Mouse (Mus musculus) small intestine, adult 2 months (tissue): ENCODE measurements around the gene Snrpd2. TPM values are rescaled to one million over a fixed set of nuclear protein-coding genes. Genes with fewer than 3 reads are reported as not detected.

Experiments used
- H3K27ac ChIP-seq: fragments of 200-500 bp; 2 replicates; pipeline ENCODE4 v1.5.1; 2012; ENCODE audit warnings: low read depth, low read length, control low read depth, inconsistent platforms; ENCODE audit not compliant: insufficient read depth
- H3K27me3 ChIP-seq: fragments of 200-500 bp; 2 replicates; pipeline ENCODE4 v1.6.1; 2012; ENCODE audit warnings: mild to moderate bottlenecking, moderate library complexity, low read length, inconsistent platforms; ENCODE audit not compliant: control insufficient read depth, insufficient read depth
- H3K36me3 ChIP-seq: fragments of 200-500 bp; 2 replicates; pipeline ENCODE4 v1.6.1; 2012; ENCODE audit warnings: mild to moderate bottlenecking, low read length, control low read depth, inconsistent platforms; ENCODE audit not compliant: control insufficient read depth, insufficient read depth
- H3K4me1 ChIP-seq: fragments of 200-500 bp; 2 replicates; pipeline ENCODE4 v1.6.1; 2012; ENCODE audit warnings: low read length, inconsistent platforms, mixed read lengths; ENCODE audit not compliant: control insufficient read depth, insufficient read depth, insufficient read length
- H3K4me3 ChIP-seq: fragments of 200-500 bp; 2 replicates; pipeline ENCODE4 v1.5.1; 2012; ENCODE audit warnings: low read depth, mild to moderate bottlenecking, control low read depth, inconsistent platforms, low read length, moderate library complexity
- CTCF ChIP-seq: fragments of 200-500 bp; IDR thresholded peaks from 2 replicates; pipeline ENCODE4 v1.5.1; 2012; ENCODE audit warnings: low read depth, mild to moderate bottlenecking, control low read depth, inconsistent platforms, low read length, moderate library complexity, mixed read lengths; ENCODE audit not compliant: insufficient replicate concordance, insufficient read length; ENCODE audit errors: extremely low read depth
- POLR2A ChIP-seq: fragments of 200-500 bp; IDR thresholded peaks from 2 replicates; pipeline ENCODE4 v1.6.1; 2012; ENCODE audit warnings: low read depth, mild to moderate bottlenecking, control low read depth, inconsistent platforms, low read length, moderate library complexity
- WGBS: fragments of 180-500 bp; shearing (Covaris S2); methylation state at CpG from one replicate; pipeline ENCODE4 v1.1.7; 2018; 5-methylcytosine and 5-hydroxymethylcytosine counted together
- polyA plus RNA-seq: library from polyadenylated mRNA; depleted of rRNA; stranded (reverse); fragments of >200 nt; gene quantifications from 2 replicates; pipeline ENCODE4 v1.2.3, GENCODE M21; 2012

The Snrpd2 gene
- polyA plus RNA-seq, 1 experiment = 25.8 TPM

DNA sequence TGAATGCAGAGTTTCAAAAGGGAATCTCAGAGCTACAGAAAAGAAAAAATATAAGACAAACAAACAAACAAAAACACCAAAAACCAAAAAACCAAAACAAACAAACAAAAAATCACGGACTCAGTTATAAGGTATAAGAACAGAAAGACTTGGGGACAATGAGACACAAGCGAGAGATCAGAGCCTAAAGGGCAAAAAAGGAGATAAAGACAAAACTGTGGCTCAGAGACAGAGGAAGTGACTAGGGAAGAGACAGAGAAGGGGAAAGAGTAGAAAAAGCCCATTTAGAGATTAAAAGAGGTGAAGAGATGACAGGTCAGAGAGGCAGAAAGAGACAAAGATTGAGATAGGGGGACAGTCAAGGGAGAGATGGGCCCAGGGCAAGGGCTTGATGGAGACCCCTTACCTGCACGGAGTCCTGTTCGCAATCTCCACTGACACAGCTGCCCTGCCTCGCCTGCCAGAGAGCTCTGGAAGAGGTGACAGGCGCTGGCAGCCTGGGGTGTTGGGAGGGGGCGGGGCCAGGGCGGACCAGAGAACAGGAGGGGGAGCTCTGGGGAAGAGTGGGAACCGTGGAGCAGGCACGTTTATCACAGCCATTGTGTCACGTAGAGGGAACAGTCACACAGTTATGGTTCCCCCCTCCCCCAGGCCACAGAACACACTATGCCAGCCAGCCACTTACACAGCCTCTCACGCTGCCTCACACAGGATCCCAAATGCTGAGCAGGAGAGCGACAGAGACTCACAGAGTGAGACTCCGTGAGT is 16.3 kb downstream of the Snrpd2 start, which contains the start of gene Gipr:
TSS of gene Gipr (minus strand) at position 472 of the 768 bp plus-strand sequence.
- no peak for TF ChIP-seq CTCF
- TF ChIP-seq POLR2A = no peak
- H3K27me3 ChIP-seq = no peaks in the 10 kb centered on the region; the same call in 1 of the 2 replicates
- H3K4me3 ChIP-seq = no peak within 1 kb of the TSS
- 10% methylated on average over 14 of the region's 14 CpGs for WGBS
- no peaks in the 10 kb centered on the region for H3K36me3 ChIP-seq
- H3K27ac ChIP-seq = no peak within 1 kb of the TSS
- H3K4me1 ChIP-seq = peaks cover 7% of the 10 kb centered on the region

GRCm38 (mm10) chr7:19166990-19167389 is 17.5 kb downstream of the Snrpd2 start:
- no peaks in the 10 kb centered on the region for H3K36me3 ChIP-seq
- WGBS = 86% methylated on average over 3 of the region's 3 CpGs
- H3K4me1 ChIP-seq = peaks cover 7% of the 10 kb centered on the region
- H3K27ac ChIP-seq = no peak overlapping the region
- no peaks in the 10 kb centered on the region; the same call in 1 of the 2 replicates for H3K27me3 ChIP-seq
- TF ChIP-seq CTCF (no peak), POLR2A (no peak)
- H3K4me3 ChIP-seq = no peak overlapping the region

DNA sequence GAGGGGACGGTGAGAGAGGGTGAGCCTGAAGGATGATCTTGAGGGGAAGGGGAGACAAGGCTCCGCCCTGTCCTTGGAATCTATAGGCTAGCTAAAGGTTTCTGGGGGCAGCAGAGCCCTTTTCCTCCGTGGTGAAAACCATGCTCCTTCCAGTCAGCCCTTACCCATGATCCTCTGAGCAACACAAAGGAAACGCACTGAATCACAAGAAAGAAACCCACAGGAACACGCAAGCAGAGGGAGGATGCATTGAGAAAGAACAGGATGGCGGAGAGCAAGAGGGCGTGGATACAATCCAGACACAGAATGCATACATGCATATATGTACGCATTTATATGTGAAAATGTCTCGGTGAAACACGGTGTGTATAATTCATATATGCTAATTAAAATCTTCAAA is 20.0 kb downstream of the Snrpd2 start:
- H3K4me3 ChIP-seq = no peak overlapping the region
- TF ChIP-seq CTCF (no peak), POLR2A (no peak)
- H3K27me3 ChIP-seq = no peaks in the 10 kb centered on the region; the same call in 1 of the 2 replicates
- 63% methylated on average over 10 of the region's 10 CpGs for WGBS
- no peaks in the 10 kb centered on the region; the same call in none of the 2 replicates for H3K4me1 ChIP-seq
- no peaks in the 10 kb centered on the region for H3K36me3 ChIP-seq
- H3K27ac ChIP-seq = no peak overlapping the region

DNA sequence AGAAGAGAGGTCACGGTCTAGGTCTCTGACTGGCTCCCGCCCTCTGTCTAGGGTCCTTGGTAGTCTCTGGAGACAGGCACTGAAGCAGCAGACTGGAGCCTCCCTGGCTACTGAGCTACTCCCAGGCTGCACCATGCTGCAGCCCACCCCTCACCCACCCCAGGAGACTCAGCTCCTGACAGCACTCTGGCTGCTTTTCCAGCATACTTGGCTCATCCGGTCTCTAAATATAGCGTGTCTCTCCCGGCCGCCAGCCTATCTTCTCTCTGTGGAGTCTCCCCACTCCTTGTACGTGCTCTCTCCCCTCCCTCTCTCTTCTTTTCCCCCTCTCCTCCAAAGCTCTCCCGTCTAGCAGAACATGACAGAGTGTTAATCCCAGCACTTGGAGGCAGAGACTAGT is 20.6 kb downstream of the Snrpd2 start:
- H3K27ac ChIP-seq = no peak overlapping the region
- TF ChIP-seq CTCF = no peak
- TF ChIP-seq POLR2A = no peak
- no peak overlapping the region for H3K4me3 ChIP-seq
- no peaks in the 10 kb centered on the region; the same call in none of the 2 replicates for H3K4me1 ChIP-seq
- H3K27me3 ChIP-seq = no peaks in the 10 kb centered on the region; the same call in 1 of the 2 replicates
- WGBS = 54% methylated on average over 8 of the region's 8 CpGs
- H3K36me3 ChIP-seq = no peaks in the 10 kb centered on the region

DNA sequence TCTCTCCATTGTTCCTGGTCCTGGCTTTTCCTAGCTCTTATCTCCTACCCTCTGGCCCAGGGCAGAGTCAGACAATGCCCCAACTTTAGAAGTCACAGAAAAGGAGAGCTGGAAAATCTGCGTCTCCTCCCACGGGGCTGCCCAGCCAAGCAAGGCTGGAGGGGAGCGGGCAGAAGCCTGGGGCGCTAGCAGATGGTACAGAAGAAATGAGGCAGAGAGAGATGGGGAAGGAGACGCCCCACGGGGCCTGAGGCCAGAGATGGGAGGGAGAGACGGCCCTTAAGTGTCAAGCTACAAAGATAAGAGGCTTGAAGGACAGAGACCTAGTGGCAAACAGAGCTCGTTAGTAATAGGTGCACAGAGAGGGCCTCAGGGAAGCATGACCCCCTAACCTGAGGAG is 22.3 kb downstream of the Snrpd2 start:
- WGBS = 57% methylated on average over 8 of the region's 8 CpGs
- Histone ChIP-seq H3K27me3 (peaks cover 8% of the 10 kb centered on the region; the same call in 1 of the 2 replicates), H3K27ac (no peak overlapping the region), H3K36me3 (no peaks in the 10 kb centered on the region), H3K4me1 (no peaks in the 10 kb centered on the region; the same call in none of the 2 replicates), H3K4me3 (no peak overlapping the region)
- TF ChIP-seq CTCF = no peak
- TF ChIP-seq POLR2A = no peak

DNA sequence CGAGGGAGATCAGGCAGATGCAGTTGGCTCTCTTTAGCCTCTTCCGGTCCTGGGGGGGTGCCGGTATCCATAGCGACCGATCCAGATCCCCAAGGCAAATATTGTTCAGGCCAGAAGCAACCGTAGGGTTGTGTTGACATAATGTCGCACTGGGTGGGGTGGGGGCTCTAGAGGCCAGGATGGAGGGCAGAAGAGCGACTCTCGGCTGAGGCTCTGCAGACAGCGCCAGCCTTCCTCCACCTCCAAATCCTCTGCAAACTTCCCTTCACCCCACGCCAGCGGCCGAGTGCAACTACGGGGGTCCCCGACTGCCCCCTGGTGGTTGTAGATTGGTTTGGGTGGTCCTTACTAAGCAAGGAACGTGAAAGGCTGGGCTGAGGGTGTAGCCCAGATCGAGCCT is 23.4 kb downstream of the Snrpd2 start:
- Histone ChIP-seq H3K36me3 (no peaks in the 10 kb centered on the region), H3K4me3 (peak overlapping the region; percentile 42), H3K27me3 (peaks cover 13% of the 10 kb centered on the region; the same call in 1 of the 2 replicates), H3K4me1 (no peaks in the 10 kb centered on the region; the same call in none of the 2 replicates), H3K27ac (no peak overlapping the region)
- TF ChIP-seq POLR2A (no peak), CTCF (peak; percentile 63; the same call in 1 of the 2 replicates)
- 3% methylated on average over 17 of the region's 17 CpGs for WGBS

DNA sequence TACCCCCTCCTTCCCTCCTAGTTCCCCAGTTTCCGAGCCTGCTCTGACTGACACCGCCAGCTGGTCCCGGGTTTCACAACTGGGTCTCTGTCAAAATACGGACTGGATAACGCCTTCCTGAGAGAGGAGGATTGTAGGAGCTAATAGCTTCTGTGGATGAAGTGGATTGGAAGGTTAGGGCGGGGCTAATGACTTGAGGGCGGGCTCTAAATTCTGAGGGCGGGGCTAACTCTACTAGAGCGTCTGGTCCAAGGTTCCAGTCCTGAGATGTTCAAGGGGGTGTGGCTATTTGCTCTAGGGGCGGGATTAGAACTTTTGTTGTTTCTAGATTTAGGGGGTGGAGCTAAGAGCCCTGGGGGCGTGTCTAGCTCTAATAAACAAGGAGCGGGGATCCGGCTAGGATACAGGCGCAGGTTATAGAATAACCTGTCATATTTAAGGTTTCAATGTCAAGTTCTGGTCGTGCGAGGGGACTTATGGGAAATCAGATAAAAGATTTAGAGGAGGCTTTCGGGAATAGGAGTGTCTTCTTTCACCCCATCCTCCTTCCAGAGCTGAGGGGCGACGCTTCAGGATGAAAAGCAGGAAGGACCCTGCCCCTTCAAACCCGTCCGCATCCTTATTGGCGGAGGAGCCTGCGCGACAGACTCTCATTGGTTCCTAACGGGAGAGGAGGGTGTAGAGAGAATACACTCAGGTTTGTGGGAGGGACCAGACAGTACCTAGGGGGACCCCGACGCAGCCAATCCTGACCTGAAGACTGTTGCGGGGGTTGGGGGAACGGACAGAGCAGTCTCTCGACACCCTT is 26.4 kb downstream of the Snrpd2 start, which contains the start of gene Eml2:
TSS of gene Eml2 (plus strand) at position 714 of the 808 bp plus-strand sequence.
- no peak within 1 kb of the TSS for H3K27ac ChIP-seq
- peaks cover 6% of the 10 kb centered on the region for H3K4me1 ChIP-seq
- TF ChIP-seq CTCF (no peak), POLR2A (no peak)
- H3K27me3 ChIP-seq = peaks cover 15% of the 10 kb centered on the region; the same call in 1 of the 2 replicates
- H3K4me3 ChIP-seq = no peak within 1 kb of the TSS
- WGBS = 4% methylated on average over 30 of the region's 30 CpGs
- H3K36me3 ChIP-seq = no peaks in the 10 kb centered on the region
